Mouse (Mus musculus): ENCODE results near the gene Ocm.

DNA sequence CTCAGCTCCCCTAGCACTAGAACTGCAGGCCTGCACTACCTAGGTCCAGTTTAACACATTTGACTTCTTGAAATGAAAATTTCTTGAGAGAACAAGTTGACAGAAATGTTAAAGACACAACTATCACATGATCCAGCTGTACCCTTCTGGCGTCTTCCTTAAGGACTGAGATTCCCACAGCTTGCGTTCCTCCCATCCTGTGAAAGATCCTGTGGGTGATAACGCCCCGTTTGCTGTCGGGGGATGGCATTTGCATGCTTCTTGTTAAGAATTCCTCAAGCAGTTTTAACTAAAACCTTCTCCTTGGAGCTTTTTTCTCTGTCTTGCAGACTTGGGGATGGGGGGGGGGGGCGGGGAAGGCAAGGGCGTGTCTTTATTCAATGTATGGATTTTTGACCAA is 8.1 kb upstream of the Ocm start:
- TF ChIP-seq CTCF (IDR thresholded peaks at IDR 0.05; ENCODE audit: borderline replicate concordance, insufficient read depth, low read length) (no peak), POLR2A (IDR thresholded peaks at IDR 0.05; ENCODE audit: low read depth, low read length) (no peak)

Measured in embryonic fibroblast, embryonic 13.5 days (primary cell).